Mouse (Mus musculus) kidney, embryonic 14.5 days (tissue): ENCODE measurements around the gene Tent4a. TPM values are rescaled to one million over a fixed set of nuclear protein-coding genes. Genes with fewer than 3 reads are reported as not detected.
A peak's percentile ranks its signal among the peaks of the same experiment; 100 is the strongest.

Experiments used
- ATAC-seq: fragments of 200-750 bp; cut with Nextera tagmentation; 2 replicates; pipeline ENCODE4 v1.8.0; 2017; ENCODE audit warnings: moderate number of reproducible peaks, mild to moderate bottlenecking, moderate TSS enrichment, moderate library complexity; ENCODE audit not compliant: low FRiP score, low TSS enrichment
- H3K27ac ChIP-seq: fragments of 300-500 bp; sonication (generic); 2 replicates; pipeline ENCODE4 v1.5.1; 2014; ENCODE audit warnings: low read depth, mild to moderate bottlenecking, low read length, moderate library complexity, mixed read lengths
- H3K27me3 ChIP-seq: fragments of 300-500 bp; sonication (generic); 2 replicates; pipeline ENCODE4 v1.6.1; 2014; ENCODE audit warnings: mild to moderate bottlenecking, low read length; ENCODE audit not compliant: control insufficient read depth, insufficient read depth
- H3K36me3 ChIP-seq: fragments of 300-500 bp; sonication (generic); 2 replicates; pipeline ENCODE4 v1.6.1; 2014; ENCODE audit warnings: low read length, mixed read lengths; ENCODE audit not compliant: control insufficient read depth, insufficient read depth
- H3K4me1 ChIP-seq: fragments of 300-500 bp; sonication (generic); 2 replicates; pipeline ENCODE4 v1.6.1; 2014; ENCODE audit warnings: low read length, mixed read lengths; ENCODE audit not compliant: control insufficient read depth, insufficient read depth
- H3K4me2 ChIP-seq: fragments of 300-500 bp; sonication (generic); replicated peaks from 2 replicates; pipeline ENCODE4 v1.6.1; 2014; ENCODE audit warnings: low read depth, mild to moderate bottlenecking, low read length
- H3K4me3 ChIP-seq: fragments of 300-500 bp; sonication (generic); 2 replicates; pipeline ENCODE4 v1.5.1; 2014; ENCODE audit warnings: mild to moderate bottlenecking, low read length
- H3K9ac ChIP-seq: fragments of 300-500 bp; sonication (generic); 2 replicates; pipeline ENCODE4 v1.6.1; 2014; ENCODE audit warnings: low read depth, mild to moderate bottlenecking, low read length, moderate library complexity
- H3K9me3 ChIP-seq: fragments of 300-500 bp; sonication (generic); 2 replicates; pipeline ENCODE4 v1.6.1; 2016; ENCODE audit warnings: low read length; ENCODE audit not compliant: control insufficient read depth
- WGBS: fragments of 180-500 bp; shearing (Covaris S2); extraction: QIAGEN DNeasy Blood & Tissue Kit; methylation state at CpG from one replicate; pipeline ENCODE4 v1.1.7; 2014; 5-methylcytosine and 5-hydroxymethylcytosine counted together
- polyA plus RNA-seq: library from polyadenylated mRNA; unstranded; fragments of >200 nt; fragmentation: Nextera tagmentation; extraction: Ambion mirVana; gene quantifications from 2 replicates; pipeline ENCODE4 v1.2.1, GENCODE M21; 2014

Tent4a gene
- polyA plus RNA-seq, 1 experiment from 2014 or later = 8.6 TPM

DNA sequence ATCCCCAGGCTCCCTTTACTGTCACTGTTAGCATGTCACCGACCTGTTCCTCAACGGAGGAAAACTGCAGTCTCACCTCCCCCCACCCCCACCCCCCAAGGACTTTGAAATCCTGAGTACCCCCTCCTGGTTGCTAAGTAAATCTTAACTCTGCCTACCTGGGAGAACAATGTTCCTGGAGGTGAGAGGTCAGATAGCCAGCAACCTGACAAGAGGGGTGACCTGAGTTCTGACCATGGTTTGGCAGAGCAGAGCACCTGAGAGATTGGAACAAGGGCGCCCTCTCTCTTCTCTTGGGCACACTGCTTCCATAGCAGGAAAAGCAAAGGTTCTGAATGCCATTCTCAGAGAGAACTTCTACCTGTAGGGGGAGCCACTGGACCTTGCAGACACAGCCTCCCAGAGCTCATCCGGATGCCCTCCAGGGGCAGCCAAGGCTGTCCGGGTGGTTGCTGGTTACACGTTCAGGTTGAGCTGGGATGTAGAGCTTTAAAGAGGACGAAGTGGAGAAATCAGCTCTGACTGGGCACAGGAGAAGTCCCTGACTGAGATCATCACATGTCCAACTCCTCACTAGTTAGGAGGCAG is 41.4 kb downstream of the Tent4a start:
- 0 out of 2 replicates have a peak, but pooled peaks have one; percentile 12 for ATAC-seq

DNA sequence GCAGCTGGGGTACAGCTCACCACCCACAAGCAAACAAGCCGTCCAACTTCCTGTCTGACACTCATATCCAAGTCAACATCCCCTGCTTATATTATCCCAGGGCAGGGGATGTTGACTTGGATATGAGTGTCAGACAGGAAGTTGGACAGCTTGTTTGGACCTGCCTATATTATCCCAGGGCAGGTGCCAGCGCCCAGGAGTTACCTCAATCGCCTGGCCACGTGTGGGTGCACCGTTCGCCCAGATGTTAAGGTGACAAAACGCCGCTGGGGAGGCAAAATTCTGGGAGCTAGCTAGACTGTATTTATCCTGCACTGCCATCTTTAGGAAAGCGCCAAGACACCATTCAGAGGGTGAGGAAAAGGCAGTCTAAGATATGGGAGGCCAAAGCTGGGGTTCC is 44.6 kb downstream of the Tent4a start:
- Histone ChIP-seq H3K4me1 (peaks cover 12% of the 10 kb centered on the region), H3K9me3 (no peaks in the 10 kb centered on the region), H3K4me3 (no peak overlapping the region), H3K4me2 (no peak overlapping the region), H3K9ac (no peak overlapping the region), H3K27ac (no peak overlapping the region), H3K27me3 (peaks cover 11% of the 10 kb centered on the region; the same call in 1 of the 2 replicates), H3K36me3 (no peaks in the 10 kb centered on the region)
- ATAC-seq = no peak
- 80% methylated on average over 9 of the region's 9 CpGs for WGBS

More for the DNA sequence above, 41.4 kb downstream of the Tent4a start:
- Histone ChIP-seq H3K9ac (no peak overlapping the region), H3K27me3 (peaks cover 5% of the 10 kb centered on the region; the same call in 1 of the 2 replicates), H3K4me3 (no peak overlapping the region), H3K27ac (no peak overlapping the region), H3K4me1 (peaks cover 11% of the 10 kb centered on the region), H3K4me2 (no peak overlapping the region), H3K36me3 (peaks cover 13% of the 10 kb centered on the region), H3K9me3 (no peaks in the 10 kb centered on the region)
- WGBS = 28% methylated on average over 7 of the region's 7 CpGs

DNA sequence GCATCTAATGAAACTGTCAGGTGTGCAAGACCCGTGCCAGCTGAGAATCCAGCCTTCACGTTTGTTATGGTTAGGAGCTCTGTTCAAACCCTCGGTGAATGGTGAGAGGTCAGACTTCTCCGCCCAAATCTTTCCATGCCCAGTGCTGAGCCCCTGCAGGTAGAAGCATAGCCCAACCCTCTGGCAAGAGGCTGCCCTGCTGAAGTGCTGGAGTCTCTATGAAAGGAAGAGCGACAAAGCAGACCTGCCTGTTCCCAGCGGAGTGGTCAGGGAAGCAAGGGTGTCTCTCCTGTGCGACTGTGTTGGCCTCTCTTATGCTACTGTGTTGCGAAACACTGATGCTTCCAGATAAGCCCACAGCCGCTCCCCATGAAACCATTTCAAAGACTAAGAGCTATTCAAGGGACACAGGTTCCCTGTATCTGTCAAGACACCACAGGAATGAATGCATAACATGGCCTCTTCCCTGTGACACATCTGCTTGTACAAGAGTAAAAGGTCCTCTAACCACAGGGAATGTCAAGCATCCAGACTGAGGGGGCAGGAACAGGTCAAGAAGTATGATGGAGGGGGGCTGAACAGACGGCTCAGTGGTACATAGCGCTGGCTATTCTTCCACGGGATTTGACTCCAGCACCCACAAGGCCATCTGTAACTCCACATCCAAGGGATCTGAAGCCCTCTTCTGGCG is 45.7 kb downstream of the Tent4a start:
- Histone ChIP-seq H3K9me3 (no peaks in the 10 kb centered on the region), H3K4me1 (peaks cover 12% of the 10 kb centered on the region), H3K4me3 (no peak overlapping the region), H3K27me3 (peaks cover 18% of the 10 kb centered on the region), H3K4me2 (peak overlapping the region; percentile 47; the same call in 1 of the 2 replicates), H3K27ac (no peak overlapping the region), H3K9ac (no peak overlapping the region), H3K36me3 (no peaks in the 10 kb centered on the region)
- WGBS = 33% methylated on average over 13 of the region's 13 CpGs
- no peak for ATAC-seq

DNA sequence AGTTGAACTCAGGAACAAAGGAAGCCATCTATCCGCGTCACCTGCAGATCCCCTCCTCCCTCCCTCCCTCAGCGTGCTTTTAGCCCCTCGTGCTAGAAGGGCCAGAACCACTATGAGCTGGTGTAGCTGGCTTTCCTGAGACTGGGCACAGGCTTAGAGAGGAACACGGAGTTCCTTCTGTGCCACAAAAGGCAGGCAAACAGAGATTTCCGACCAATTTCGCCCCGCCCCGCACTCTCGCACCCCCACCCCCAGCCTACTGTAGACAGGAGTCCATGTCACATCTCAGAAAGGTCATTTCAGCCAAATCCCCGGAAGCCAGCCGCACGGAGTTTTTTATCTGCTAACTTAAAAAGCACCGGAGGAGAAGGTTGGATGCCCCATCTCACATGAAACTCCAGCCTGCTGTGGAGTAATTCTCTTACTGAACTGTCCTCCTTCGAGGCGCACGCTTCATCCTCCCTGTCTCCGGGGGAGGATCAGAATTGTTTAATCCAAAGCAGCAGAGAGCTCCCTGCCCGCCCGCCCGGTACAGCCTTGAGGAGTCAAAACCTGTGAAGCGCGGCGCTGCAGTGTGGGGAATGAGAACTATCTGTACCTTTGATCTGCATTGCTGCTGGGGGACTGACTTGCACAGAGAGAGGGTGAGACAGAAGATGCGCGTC is 46.7 kb downstream of the Tent4a start:
- Histone ChIP-seq H3K36me3 (no peaks in the 10 kb centered on the region), H3K9me3 (no peaks in the 10 kb centered on the region), H3K27me3 (peaks cover 27% of the 10 kb centered on the region), H3K9ac (peak overlapping the region; percentile 0; the same call in 1 of the 2 replicates), H3K4me2 (peak overlapping the region; percentile 47), H3K4me3 (peak overlapping the region; percentile 23), H3K27ac (no peak overlapping the region), H3K4me1 (peaks cover 12% of the 10 kb centered on the region)
- 2% methylated on average over 26 of the region's 26 CpGs for WGBS
- peak; percentile 38 for ATAC-seq

DNA sequence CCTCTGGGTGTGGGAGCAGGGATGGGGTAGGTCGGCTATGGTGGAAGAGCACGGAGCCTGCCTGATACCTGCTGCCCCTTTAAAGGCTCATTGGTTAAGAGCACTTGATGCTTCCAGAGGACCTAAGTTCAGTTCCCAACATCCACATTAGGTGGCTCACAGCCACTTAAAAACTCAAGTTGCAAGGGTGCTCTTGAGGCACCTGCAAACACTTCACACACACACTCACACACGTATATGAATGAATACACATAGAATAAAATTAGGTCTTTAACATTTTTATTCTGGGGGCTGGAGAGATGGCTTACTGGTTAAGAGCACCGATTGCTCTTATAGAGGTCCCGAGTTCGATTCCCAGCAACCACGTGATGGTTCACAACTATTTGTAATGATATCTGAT is 47.3 kb downstream of the Tent4a start:
- Histone ChIP-seq H3K27me3 (peaks cover 31% of the 10 kb centered on the region), H3K4me3 (no peak overlapping the region; the same call in 1 of the 2 replicates), H3K36me3 (no peaks in the 10 kb centered on the region), H3K4me1 (peaks cover 12% of the 10 kb centered on the region), H3K9me3 (no peaks in the 10 kb centered on the region), H3K27ac (no peak overlapping the region), H3K4me2 (no peak overlapping the region), H3K9ac (no peak overlapping the region)
- WGBS = 90% methylated on average over 7 of the region's 7 CpGs
- ATAC-seq = no peak

DNA sequence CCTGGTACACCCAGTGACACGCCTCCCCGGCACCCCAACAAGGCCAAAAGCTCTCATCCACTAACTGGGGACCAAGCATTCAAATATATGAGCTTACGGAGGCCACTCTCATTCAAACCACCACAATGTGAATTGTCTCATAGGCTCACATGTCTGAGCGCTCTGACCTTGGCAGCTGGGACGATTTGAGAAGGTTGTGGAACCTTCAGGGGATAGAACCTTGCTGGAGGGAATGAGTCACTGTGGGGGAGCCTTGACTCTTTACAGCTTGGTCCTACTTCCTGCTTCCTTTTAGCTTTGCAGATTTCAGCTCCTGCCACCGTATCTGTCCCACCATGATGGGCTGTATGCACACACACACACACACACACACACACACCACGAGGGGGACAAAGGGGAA is 48.6 kb downstream of the Tent4a start:
- Histone ChIP-seq H3K4me3 (no peak overlapping the region), H3K4me2 (no peak overlapping the region), H3K27me3 (peaks cover 39% of the 10 kb centered on the region), H3K9me3 (no peaks in the 10 kb centered on the region), H3K27ac (no peak overlapping the region), H3K36me3 (no peaks in the 10 kb centered on the region), H3K4me1 (peaks cover 22% of the 10 kb centered on the region), H3K9ac (no peak overlapping the region)
- 66% methylated on average over 7 of the region's 7 CpGs for WGBS
- no peak for ATAC-seq

DNA sequence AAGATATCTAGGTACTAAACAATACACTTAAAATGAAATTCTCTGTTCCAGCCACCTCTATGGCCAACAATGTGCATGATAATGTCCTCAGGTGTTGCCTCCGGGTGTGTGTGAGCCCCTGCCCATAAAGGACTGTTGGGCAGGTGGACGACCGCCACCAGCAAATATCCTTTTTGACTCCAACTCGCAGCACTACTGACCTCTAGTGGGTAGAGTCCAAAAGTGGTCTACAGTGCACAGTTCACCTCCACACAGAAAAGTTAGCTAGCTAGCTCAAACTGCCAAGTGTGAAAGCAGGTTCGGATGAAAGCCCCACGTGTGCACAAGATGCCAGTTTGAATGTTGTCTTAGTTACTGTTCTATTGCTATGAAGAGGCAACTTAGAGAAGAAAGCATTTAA is 49.1 kb downstream of the Tent4a start:
- no peaks in the 10 kb centered on the region for H3K36me3 ChIP-seq
- no peak overlapping the region for H3K4me2 ChIP-seq
- WGBS = 16% methylated on average over 6 of the region's 6 CpGs
- ATAC-seq = no peak
- H3K9me3 ChIP-seq = no peaks in the 10 kb centered on the region
- H3K4me3 ChIP-seq = no peak overlapping the region
- H3K27ac ChIP-seq = no peak overlapping the region
- peaks cover 43% of the 10 kb centered on the region for H3K27me3 ChIP-seq
- peaks cover 23% of the 10 kb centered on the region for H3K4me1 ChIP-seq
- H3K9ac ChIP-seq = no peak overlapping the region

DNA sequence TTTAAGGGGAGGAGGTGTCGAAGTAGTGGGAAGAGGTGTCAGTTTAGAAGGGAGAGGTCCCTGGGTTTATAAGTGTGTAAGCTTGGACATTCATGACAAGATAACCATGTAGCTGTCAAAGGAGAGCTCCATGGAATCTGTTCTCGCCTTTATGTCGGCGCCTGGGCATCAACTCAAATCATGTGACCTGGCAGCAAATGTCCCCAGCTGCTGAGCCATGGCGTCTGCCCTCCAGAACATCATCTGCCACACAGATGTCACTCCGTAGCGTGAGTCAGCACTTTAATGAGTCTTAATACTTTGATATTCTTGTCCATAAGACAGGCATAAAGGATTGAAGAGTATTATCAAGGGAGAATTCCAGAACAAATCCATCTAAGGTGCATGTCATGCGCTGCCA is 51.7 kb downstream of the Tent4a start:
- 52% methylated on average over 8 of the region's 8 CpGs for WGBS
- H3K36me3 ChIP-seq = no peaks in the 10 kb centered on the region
- H3K4me1 ChIP-seq = peaks cover 12% of the 10 kb centered on the region
- H3K4me2 ChIP-seq = no peak overlapping the region
- no peaks in the 10 kb centered on the region for H3K9me3 ChIP-seq
- H3K9ac ChIP-seq = no peak overlapping the region
- ATAC-seq = no peak
- peaks cover 45% of the 10 kb centered on the region for H3K27me3 ChIP-seq
- no peak overlapping the region for H3K27ac ChIP-seq
- no peak overlapping the region for H3K4me3 ChIP-seq
